Mouse (Mus musculus) heart, embryonic 12.5 days (tissue): ENCODE data around the gene Snrpc. TPM values are rescaled to one million over a fixed set of nuclear protein-coding genes. Genes with fewer than 3 reads are reported as not detected.

Source experiments
- ATAC-seq: fragments of 200-750 bp; cut with Nextera tagmentation; 2 replicates; pipeline ENCODE4 v1.8.0; 2017; ENCODE audit warnings: moderate TSS enrichment, moderate library complexity; ENCODE audit not compliant: insufficient number of reproducible peaks, low FRiP score
- H3K27ac ChIP-seq: fragments of 300-500 bp; sonication (generic); 2 replicates; pipeline ENCODE4 v1.5.1; 2016; ENCODE audit warnings: mild to moderate bottlenecking, moderate library complexity; ENCODE audit not compliant: poor library complexity, severe bottlenecking
- H3K27me3 ChIP-seq: fragments of 300-500 bp; sonication (generic); replicated peaks from 2 replicates; pipeline ENCODE4 v1.6.1; 2016; ENCODE audit warnings: mild to moderate bottlenecking, moderate library complexity
- H3K36me3 ChIP-seq: fragments of 300-500 bp; sonication (generic); 2 replicates; pipeline ENCODE4 v1.6.1; 2016; ENCODE audit warnings: mild to moderate bottlenecking, moderate library complexity
- H3K4me1 ChIP-seq: fragments of 300-500 bp; sonication (generic); replicated peaks from 2 replicates; pipeline ENCODE4 v1.6.1; 2016; ENCODE audit warnings: mild to moderate bottlenecking
- H3K4me2 ChIP-seq: fragments of 300-500 bp; sonication (generic); 2 replicates; pipeline ENCODE4 v1.6.1; 2016; ENCODE audit warnings: mild to moderate bottlenecking, moderate library complexity
- H3K4me3 ChIP-seq: fragments of 300-500 bp; sonication (generic); 2 replicates; pipeline ENCODE4 v1.5.1; 2016; ENCODE audit warnings: mild to moderate bottlenecking
- H3K9ac ChIP-seq: fragments of 300-500 bp; sonication (generic); 2 replicates; pipeline ENCODE4 v1.6.1; 2016; ENCODE audit warnings: mild to moderate bottlenecking, moderate library complexity
- H3K9me3 ChIP-seq: fragments of 300-500 bp; sonication (generic); replicated peaks from 2 replicates; pipeline ENCODE4 v1.6.1; 2016; ENCODE audit warnings: mild to moderate bottlenecking, moderate library complexity
- WGBS: fragments of 180-500 bp; shearing (Covaris S2); methylation state at CpG from one replicate; pipeline ENCODE4 v1.1.7; 2016; 5-methylcytosine and 5-hydroxymethylcytosine counted together
- polyA plus RNA-seq: library from polyadenylated mRNA; unstranded; fragments of >200 nt; fragmentation: Nextera tagmentation; extraction: Ambion mirVana; gene quantifications from 2 replicates; pipeline ENCODE4 v1.2.1, GENCODE M21; 2016

Snrpc gene
- polyA plus RNA-seq, 1 experiment from 2014 or later = 222 TPM

GRCm38 (mm10) chr17:27871851-27872250 lies 33.9 kb downstream of the Snrpc start:
- Histone ChIP-seq H3K27me3 (no peaks in the 10 kb centered on the region), H3K4me3 (no peak overlapping the region), H3K4me2 (no peak overlapping the region), H3K9me3 (no peaks in the 10 kb centered on the region), H3K4me1 (peaks cover 19% of the 10 kb centered on the region), H3K9ac (no peak overlapping the region), H3K36me3 (peaks cover 6% of the 10 kb centered on the region; the same call in 1 of the 2 replicates), H3K27ac (no peak overlapping the region)
- no peak for ATAC-seq
- 94% methylated on average over 3 of the region's 3 CpGs for WGBS

GRCm38 (mm10) chr17:27873583-27873982 lies 35.6 kb downstream of the Snrpc start:
- H3K27me3 ChIP-seq = no peaks in the 10 kb centered on the region
- no peak overlapping the region for H3K9ac ChIP-seq
- no peak overlapping the region for H3K4me3 ChIP-seq
- H3K27ac ChIP-seq = no peak overlapping the region
- 77% methylated on average over 3 of the region's 3 CpGs for WGBS
- no peaks in the 10 kb centered on the region for H3K9me3 ChIP-seq
- H3K4me2 ChIP-seq = no peak overlapping the region
- peaks cover 8% of the 10 kb centered on the region; the same call in 1 of the 2 replicates for H3K36me3 ChIP-seq
- no peak for ATAC-seq
- peaks cover 15% of the 10 kb centered on the region for H3K4me1 ChIP-seq

GRCm38 (mm10) chr17:27874510-27874909 lies 36.6 kb downstream of the Snrpc start:
- Histone ChIP-seq H3K9me3 (no peaks in the 10 kb centered on the region), H3K27me3 (no peaks in the 10 kb centered on the region), H3K27ac (no peak overlapping the region), H3K4me3 (no peak overlapping the region), H3K4me2 (no peak overlapping the region), H3K4me1 (peaks cover 15% of the 10 kb centered on the region), H3K36me3 (peaks cover 16% of the 10 kb centered on the region; the same call in 1 of the 2 replicates), H3K9ac (no peak overlapping the region)
- no peak for ATAC-seq
- whole genome bisulfite sequencing = 43% methylated on average over 5 of the region's 5 CpGs

GRCm38 (mm10) chr17:27881518-27881917 lies 43.6 kb downstream of the Snrpc start:
- Histone ChIP-seq H3K27me3 (no peaks in the 10 kb centered on the region), H3K27ac (no peak overlapping the region), H3K36me3 (peaks cover 74% of the 10 kb centered on the region), H3K9me3 (no peaks in the 10 kb centered on the region), H3K4me3 (no peak overlapping the region), H3K9ac (no peak overlapping the region), H3K4me2 (no peak overlapping the region), H3K4me1 (no peaks in the 10 kb centered on the region)
- 66% methylated on average over 11 of the region's 11 CpGs for WGBS
- ATAC-seq = no peak

GRCm38 (mm10) chr17:27883129-27883528 lies 45.2 kb downstream of the Snrpc start:
- WGBS = 89% methylated on average over 8 of the region's 8 CpGs
- Histone ChIP-seq H3K9me3 (no peaks in the 10 kb centered on the region), H3K27ac (no peak overlapping the region), H3K36me3 (peaks cover 84% of the 10 kb centered on the region), H3K4me1 (no peaks in the 10 kb centered on the region), H3K4me2 (no peak overlapping the region), H3K4me3 (no peak overlapping the region), H3K9ac (no peak overlapping the region), H3K27me3 (no peaks in the 10 kb centered on the region)
- no peak for ATAC-seq

GRCm38 (mm10) chr17:27883994-27884393 lies 46.0 kb downstream of the Snrpc start:
- H3K9me3 ChIP-seq = no peaks in the 10 kb centered on the region
- no peak overlapping the region for H3K4me2 ChIP-seq
- 88% methylated on average over 6 of the region's 6 CpGs for WGBS
- no peak overlapping the region for H3K4me3 ChIP-seq
- 0 out of 2 replicates have a peak, but pooled peaks cover 1% of the 10 kb centered on the region for H3K4me1 ChIP-seq
- H3K27me3 ChIP-seq = no peaks in the 10 kb centered on the region
- ATAC-seq = no peak
- no peak overlapping the region for H3K9ac ChIP-seq
- H3K36me3 ChIP-seq = peaks cover 79% of the 10 kb centered on the region
- no peak overlapping the region for H3K27ac ChIP-seq

- Histone ChIP-seq H3K4me1 (peaks cover 4% of the 10 kb centered on the region; the same call in 1 of the 2 replicates), H3K4me2 (no peak overlapping the region), H3K36me3 (peaks cover 68% of the 10 kb centered on the region), H3K4me3 (no peak overlapping the region), H3K27me3 (no peaks in the 10 kb centered on the region), H3K9ac (no peak overlapping the region), H3K27ac (no peak overlapping the region), H3K9me3 (no peaks in the 10 kb centered on the region)
- ATAC-seq = no peak
- 74% methylated on average over 19 of the region's 19 CpGs for WGBS
Measured at GRCm38 (mm10) chr17:27886499-27887210, 48.7 kb downstream of the Snrpc start.

Other genes with a start within 250 kb of the Snrpc start
- 106 and 110 TPM in 2 replicates for gene Nudt3, start 214.7 kb upstream of the Snrpc start, polyA plus RNA-seq
- gene RPS10-NUDT3, start 202.9 kb upstream of the Snrpc start, polyA plus RNA-seq = not detected in 2 replicates
- gene Rps10, start 201.5 kb upstream of the Snrpc start, polyA plus RNA-seq = 611 and 625 TPM in 2 replicates
- 1.4 and 1.7 TPM in 2 replicates for gene Pacsin1, start 182.6 kb upstream of the Snrpc start, polyA plus RNA-seq
- 0.18 TPM in 1 of 2 replicates, not detected in the other for gene Spdef, start 109.2 kb upstream of the Snrpc start, polyA plus RNA-seq
- 14.8 and 15.1 TPM in 2 replicates for gene D17Wsu92e, start 17.5 kb upstream of the Snrpc start, polyA plus RNA-seq
- 6.4 and 7.2 TPM in 2 replicates for gene Uhrf1bp1, start 18.3 kb downstream of the Snrpc start, polyA plus RNA-seq
- gene Anks1, start 71.2 kb downstream of the Snrpc start, polyA plus RNA-seq = 11.5 and 12.1 TPM in 2 replicates
- 48.6 and 56.2 TPM in 2 replicates for gene Taf11, start 71.7 kb downstream of the Snrpc start, polyA plus RNA-seq
- gene Tcp11, start 242.5 kb downstream of the Snrpc start, polyA plus RNA-seq = 0.23 and 1.1 TPM in 2 replicates